Mouse (Mus musculus) monocyte, adult 5-6 weeks (primary cell): Measurements from ENCODE around the gene Fam98a. TPM values are rescaled to one million over a fixed set of nuclear protein-coding genes. Genes with fewer than 3 reads are reported as not detected.
A peak's percentile ranks its signal among the peaks of the same experiment; 100 is the strongest.

Source experiments
- ATAC-seq: fragments of 153-309, 156-312 bp; replicated peaks from 2 replicates; pipeline ENCODE4 v1.8.0; 2017; ENCODE audit warnings: mild to moderate bottlenecking; ENCODE audit not compliant: low TSS enrichment, insufficient number of reproducible peaks, severe bottlenecking, poor library complexity, low FRiP score
- total RNA-seq: library from RNA; stranded (forward); fragments of 200-1000, 200-491, 200-594 nt; gene quantifications from 3 replicates; pipeline ENCODE4 v1.2.3, GENCODE M21; 2017

Gene Fam98a
- total RNA-seq, 1 experiment from 2014 or later: 13.4 TPM

- no peak for ATAC-seq
These were observed 25.3 kb downstream of the Fam98a start for GRCm38 (mm10) chr17:75526411-75526810.

GRCm38 (mm10) chr17:75523812-75524211 lies 27.9 kb downstream of the Fam98a start:
- ATAC-seq: no peak

GRCm38 (mm10) chr17:75522347-75523065 lies 29.2 kb downstream of the Fam98a start:
- no peak for ATAC-seq

DNA sequence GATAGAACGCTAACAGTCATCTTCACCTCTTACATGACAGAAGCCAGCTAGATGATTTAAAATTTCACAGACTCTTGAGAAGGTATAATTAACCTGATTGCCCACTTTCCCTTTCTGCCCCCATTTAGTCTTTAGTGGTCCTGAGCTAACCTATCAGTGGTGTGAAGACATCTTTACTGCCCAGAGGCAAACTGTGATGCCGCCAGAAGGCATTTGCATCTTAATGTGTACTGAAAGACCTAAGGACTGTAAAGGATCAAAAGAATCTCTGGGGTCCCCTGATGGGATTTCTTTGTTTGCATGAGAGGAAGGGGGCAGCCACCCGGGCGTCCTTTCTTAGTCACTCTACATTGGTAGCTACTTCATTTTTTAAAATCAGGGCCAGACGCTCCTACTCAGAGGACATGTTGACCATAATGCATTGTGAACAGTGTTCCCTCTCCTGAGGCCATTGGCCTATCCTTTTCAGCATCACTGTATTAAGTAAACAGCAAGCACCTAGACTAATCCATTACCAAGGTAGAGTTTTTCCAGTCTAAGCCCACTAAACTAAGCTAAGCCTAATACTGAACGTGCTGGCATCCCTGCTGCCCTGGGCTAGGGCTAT lies 30.4 kb downstream of the Fam98a start:
- ATAC-seq: no peak

DNA sequence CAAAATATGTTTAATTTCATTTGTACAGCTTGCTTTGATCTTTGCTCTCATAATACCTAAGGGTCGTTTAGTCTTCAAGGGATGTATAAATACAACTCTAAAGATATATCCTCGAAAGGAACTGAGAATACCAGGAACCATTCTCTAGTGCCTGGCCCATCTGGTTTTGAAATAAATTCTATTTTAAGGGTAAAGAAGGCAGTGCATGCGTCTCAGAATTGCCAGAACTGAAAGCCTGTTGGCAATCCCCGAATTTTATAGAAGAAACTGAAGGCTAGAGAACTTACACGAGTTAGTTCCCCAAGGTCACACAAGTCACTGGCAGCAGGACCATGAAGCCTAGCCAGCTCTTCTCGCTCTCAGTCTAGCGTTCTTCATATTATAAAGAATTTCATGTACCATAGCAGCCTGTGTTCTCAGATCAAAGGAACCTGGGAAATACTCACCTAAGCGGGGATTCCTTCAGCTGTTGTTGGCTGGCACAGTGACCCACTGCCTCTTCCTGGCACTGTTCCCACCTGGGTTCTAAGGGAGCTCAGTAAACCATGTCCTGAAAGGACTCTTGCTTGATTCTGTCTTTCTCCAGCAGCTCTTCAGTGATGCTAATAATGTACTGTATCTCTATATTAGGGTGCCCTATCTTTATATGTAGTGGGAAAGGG lies 32.4 kb downstream of the Fam98a start:
- ATAC-seq: no peak

- peak; percentile 49; the same call in 1 of the 2 replicates for ATAC-seq
These were observed 33.4 kb downstream of the Fam98a start for GRCm38 (mm10) chr17:75518181-75518901.

DNA sequence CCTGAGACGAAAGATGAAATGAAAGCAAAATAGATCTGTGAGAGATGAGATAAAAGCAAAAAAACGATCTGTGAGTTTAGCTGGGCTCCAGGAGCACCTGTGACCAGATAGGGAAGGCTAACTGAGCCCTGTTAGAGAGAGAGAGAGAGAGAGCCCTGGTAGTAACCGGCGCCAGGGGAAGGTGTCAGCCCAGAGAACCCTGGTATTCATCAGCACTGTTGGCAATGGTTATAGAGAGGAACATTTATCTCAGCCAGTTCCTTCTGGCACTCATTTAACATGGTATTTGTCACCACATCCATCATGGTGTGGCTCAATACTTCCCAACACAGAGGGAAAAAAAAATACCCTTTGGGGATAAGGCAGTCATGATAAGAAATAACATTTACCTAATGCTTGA lies 35.2 kb downstream of the Fam98a start:
- ATAC-seq: no peak

DNA sequence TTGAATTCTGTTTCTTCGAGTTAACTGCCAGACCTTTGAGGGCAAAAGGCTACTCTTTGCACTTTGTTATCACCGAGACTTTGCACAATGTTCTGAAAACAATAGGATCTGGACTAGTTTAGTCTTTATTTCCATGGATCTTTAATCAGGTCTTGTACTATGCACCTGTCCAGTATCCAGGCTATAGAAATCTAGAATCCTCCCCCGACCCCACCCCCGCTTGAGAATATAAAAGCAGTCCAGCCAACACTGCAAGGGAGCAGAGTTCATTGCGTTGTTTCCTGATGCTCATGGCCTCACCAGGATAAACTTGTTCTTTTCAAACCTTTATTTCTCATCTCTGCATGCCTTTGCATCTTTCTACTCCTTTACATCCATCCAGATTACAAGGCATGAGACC lies 42.5 kb downstream of the Fam98a start:
- no peak for ATAC-seq

DNA sequence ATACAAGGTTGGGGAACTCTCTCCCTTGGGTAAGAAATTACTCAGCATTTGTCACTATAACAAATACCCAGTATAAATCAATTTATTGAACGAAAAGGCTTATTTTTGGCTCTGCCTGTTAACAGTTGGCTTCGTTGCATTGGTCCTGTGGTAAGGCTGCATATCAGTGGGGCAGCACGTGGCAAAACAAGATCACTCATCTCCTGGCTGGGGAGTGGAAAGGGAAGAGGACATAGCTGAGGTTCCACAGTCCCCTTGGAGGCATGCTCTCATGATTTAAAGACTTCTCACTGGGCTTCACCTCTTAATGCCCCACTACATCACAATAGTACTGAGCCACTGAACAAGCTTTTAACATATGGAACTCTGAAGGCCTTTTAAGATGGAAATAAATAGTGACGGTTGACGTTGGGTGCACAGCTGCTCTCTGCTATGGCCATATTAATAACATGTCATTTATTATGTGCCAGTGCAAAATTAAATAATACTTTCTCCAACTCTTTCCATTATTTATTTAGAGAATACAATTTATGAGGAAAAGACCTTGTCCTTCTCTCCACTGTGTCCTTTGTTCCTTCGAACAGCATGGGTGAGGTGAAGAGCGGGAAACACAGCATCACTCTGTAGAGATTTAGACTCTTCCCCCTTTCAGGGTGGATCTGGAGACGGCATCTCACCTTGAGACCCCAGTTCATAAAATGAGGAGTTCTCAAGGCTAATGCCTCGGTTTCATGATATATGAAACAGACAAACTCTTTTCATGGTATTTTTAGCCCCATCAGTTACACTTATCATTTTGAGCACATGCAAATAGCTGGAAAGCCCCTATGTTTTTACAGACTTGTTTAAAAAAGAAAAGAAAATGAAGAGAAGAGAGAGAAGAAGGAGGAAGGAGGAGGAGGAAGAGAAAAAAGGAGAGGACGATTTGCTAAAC lies 44.8 kb downstream of the Fam98a start:
- ATAC-seq: no peak

GRCm38 (mm10) chr17:75506097-75506675 lies 45.6 kb downstream of the Fam98a start:
- ATAC-seq: no peak

DNA sequence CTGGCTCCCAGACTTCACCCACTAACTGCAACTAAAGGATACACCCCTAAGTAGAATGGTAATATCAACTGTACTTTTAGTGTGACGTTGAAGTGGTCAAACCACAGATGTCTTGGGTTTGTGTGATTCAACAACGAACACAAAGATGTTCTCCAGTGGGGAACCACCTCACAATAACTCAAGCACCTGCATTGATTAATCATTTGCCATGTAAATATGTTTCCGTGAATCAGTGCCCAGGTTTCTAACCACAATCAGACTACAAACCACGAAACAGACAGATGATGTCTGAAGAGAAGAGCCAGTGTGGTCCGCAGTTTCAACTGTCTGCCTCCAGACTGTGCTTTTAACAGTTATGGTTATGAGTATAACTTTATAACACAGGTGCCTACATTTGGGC lies 46.7 kb downstream of the Fam98a start:
- ATAC-seq: no peak

DNA sequence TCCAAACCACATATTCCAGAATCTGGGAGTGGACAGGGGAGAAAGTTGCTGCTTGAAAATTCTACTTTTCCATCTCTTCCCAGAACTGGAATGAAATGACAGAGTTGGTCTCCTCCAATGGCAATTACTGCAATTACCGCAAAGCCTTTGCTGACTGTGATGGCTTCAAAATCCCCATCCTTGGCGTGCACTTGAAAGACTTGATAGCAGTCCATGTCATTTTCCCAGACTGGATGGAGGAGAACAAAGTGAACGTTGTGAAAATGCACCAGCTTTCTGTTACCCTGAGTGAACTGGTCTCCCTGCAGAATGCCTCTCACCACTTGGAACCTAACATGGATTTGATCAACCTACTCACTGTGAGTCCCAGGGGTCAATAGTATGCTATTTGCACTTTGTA lies 48.7 kb downstream of the Fam98a start:
- no peak for ATAC-seq

DNA sequence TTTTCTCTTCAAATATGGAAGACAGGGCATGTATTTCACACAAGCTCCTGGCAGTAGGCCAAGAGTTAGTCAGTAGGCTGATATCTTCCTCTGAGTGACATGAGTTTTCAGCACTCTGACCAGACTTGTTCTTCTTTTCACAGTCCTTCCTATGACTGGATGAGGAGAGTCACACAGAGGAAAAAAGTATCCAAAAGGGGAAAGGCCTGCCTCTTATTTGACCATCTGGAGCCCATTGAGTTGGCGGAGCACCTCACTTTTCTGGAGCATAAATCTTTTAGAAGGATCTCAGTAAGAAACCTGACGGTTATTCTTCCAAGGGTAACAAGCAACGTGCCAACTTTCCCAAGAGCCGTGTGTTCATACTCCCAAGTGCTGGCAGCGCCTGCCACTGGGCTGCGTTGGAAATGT lies 53.5 kb downstream of the Fam98a start:
- no peak for ATAC-seq

GRCm38 (mm10) chr17:75495213-75495612 lies 56.5 kb downstream of the Fam98a start:
- ATAC-seq: no peak
